Comparison of ENCODE assay signal across 11 mouse cellular contexts in the genomic region with DNA sequence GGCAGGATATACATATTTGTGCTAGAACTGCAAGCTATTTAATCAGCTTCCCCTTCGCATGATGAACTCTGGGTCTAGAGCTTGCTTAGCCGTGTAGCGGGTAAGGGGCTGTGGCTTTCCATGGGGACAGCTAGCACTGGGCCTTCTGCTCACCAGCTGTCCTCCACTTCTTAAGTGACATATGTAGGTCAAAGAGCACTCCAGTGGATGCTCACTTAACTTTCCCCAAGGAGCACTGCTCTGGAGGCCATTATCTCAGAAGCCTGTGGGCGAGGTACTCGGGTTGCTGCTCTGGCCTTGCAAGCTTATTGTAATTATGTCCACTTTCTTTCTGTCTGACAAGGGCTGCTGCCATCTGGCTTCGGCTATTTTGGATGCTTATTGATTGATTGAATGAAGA.
"Had no signal": no experiment of that assay in that cellular context is flagged by ENCODE, and none has a peak within 500 bp of the region (broad histone marks: within the 10 kb centered on the region; RNA-seq: fewer than 3 reads in every experiment).

No protein-coding gene starts in this region.

- H3K27me3 ChIP-seq: limb, embryonic 15.5 days; liver, embryonic 12.5 days; lung, embryonic 15.5 days; stomach, embryonic 15.5 days had no signal

- H3K4me3 ChIP-seq: limb, embryonic 15.5 days; liver, embryonic 12.5 days; lung, embryonic 15.5 days; midbrain, embryonic 10.5 days; stomach, embryonic 15.5 days had no signal

- DNase-seq: kidney, adult 8-10 months; kidney, postnatal 25 days; midbrain, embryonic 14.5 days; right cerebral cortex, postnatal 4 days; thymus, adult 2 months; thymus, postnatal 36 days had no signal

- H3K4me1 ChIP-seq: limb, embryonic 15.5 days; liver, embryonic 12.5 days; lung, embryonic 15.5 days; midbrain, embryonic 10.5 days; stomach, embryonic 15.5 days had no signal

- H3K36me3 ChIP-seq: limb, embryonic 15.5 days; liver, embryonic 12.5 days; lung, embryonic 15.5 days; midbrain, embryonic 10.5 days; stomach, embryonic 15.5 days had no signal

- H3K4me2 ChIP-seq: limb, embryonic 15.5 days; liver, embryonic 12.5 days; lung, embryonic 15.5 days; stomach, embryonic 15.5 days had no signal

- H3K9ac ChIP-seq: limb, embryonic 15.5 days; liver, embryonic 12.5 days; lung, embryonic 15.5 days; stomach, embryonic 15.5 days had no signal

- H3K27ac ChIP-seq: limb, embryonic 15.5 days; liver, embryonic 12.5 days; lung, embryonic 15.5 days; midbrain, embryonic 10.5 days; stomach, embryonic 15.5 days had no signal

- H3K9me3 ChIP-seq: limb, embryonic 15.5 days; liver, embryonic 12.5 days; lung, embryonic 15.5 days; midbrain, embryonic 10.5 days; stomach, embryonic 15.5 days had no signal

- ATAC-seq: liver, embryonic 12.5 days had no signal
